Mouse (Mus musculus) E14TG2a.4 (cell line): ENCODE results near the gene Myh8.

ENCODE experiments used
- CTCF ChIP-seq: conservative IDR thresholded peaks from 2 replicates; pipeline ENCODE4 v1.5.1; 2014; ENCODE audit warnings: low read length
- NANOG ChIP-seq: IDR thresholded peaks from 2 replicates; pipeline ENCODE4 v1.6.1; 2014; ENCODE audit warnings: borderline replicate concordance, low read length, mixed read lengths
- POU5F1 ChIP-seq: IDR thresholded peaks from 2 replicates; pipeline ENCODE4 v1.6.1; 2014; ENCODE audit warnings: low read length, borderline replicate concordance

DNA sequence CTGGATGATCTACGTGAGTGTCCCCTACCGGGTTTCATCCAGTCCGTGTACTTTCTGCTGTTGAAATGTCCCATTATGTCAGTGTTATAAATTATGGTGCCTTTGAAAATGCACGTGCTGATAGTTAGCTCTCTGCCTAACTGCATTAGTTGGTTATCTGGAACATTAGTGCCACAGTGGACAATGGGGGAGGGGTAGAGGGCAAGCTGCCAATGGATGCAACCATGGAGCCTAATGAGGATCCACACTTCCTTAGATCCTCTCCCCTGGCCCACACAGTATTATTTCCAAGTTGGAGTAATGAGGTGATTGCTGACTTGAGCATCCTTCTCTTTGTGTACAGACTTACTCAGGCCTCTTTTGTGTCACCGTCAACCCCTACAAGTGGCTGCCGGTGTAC lies 35.9 kb upstream of the Myh8 start:
- TF ChIP-seq CTCF: no peak
- TF ChIP-seq POU5F1: no peak
- TF ChIP-seq NANOG: no peak
